Comparison of ENCODE assay signal across 20 mouse cellular contexts in genomic region chr11:63093601-63094000, GRCm38 (mm10). TPM values are rescaled to one million over a fixed set of nuclear protein-coding genes. Genes with fewer than 3 reads are reported as not detected.
"Had no signal": no experiment of that assay in that cellular context is flagged by ENCODE, and none has a peak within 500 bp of the region (broad histone marks: within the 10 kb centered on the region; RNA-seq: fewer than 3 reads in every experiment).

No protein-coding gene starts in this region.

- H3K4me1 ChIP-seq: hindbrain, embryonic 15.5 days; liver, embryonic 12.5 days; neural tube, embryonic 15.5 days; stomach, embryonic 15.5 days had no signal

- H3K4me2 ChIP-seq: hindbrain, embryonic 15.5 days; limb, embryonic 13.5 days; liver, embryonic 12.5 days; neural tube, embryonic 15.5 days; stomach, embryonic 15.5 days had no signal

- H3K4me3 ChIP-seq: hindbrain, embryonic 15.5 days; layer of hippocampus, adult 2 months; limb, embryonic 13.5 days; liver, embryonic 12.5 days; myocyte; neural tube, embryonic 15.5 days; stomach, embryonic 15.5 days had no signal

- DNase-seq: kidney, adult 11 months; kidney, postnatal 10 days; kidney, postnatal 4 days; left cerebral cortex, postnatal 4 days; midbrain, embryonic 14.5 days; right cerebral cortex, postnatal 14 days had no signal

- H3K27me3 ChIP-seq: hindbrain, embryonic 15.5 days; limb, embryonic 13.5 days; neural tube, embryonic 15.5 days; stomach, embryonic 15.5 days had no signal

- H3K9ac ChIP-seq: hindbrain, embryonic 15.5 days; limb, embryonic 13.5 days; liver, embryonic 12.5 days; neural tube, embryonic 15.5 days; stomach, embryonic 15.5 days had no signal

- H3K27ac ChIP-seq: hindbrain, embryonic 15.5 days; layer of hippocampus, adult 2 months; limb, embryonic 13.5 days; liver, embryonic 12.5 days; neural tube, embryonic 15.5 days; stomach, embryonic 15.5 days had no signal

- H3K9me3 ChIP-seq: hindbrain, embryonic 15.5 days; limb, embryonic 13.5 days; liver, embryonic 12.5 days; neural tube, embryonic 15.5 days; stomach, embryonic 15.5 days had no signal

- H3K36me3 ChIP-seq: hindbrain, embryonic 15.5 days; limb, embryonic 13.5 days; liver, embryonic 12.5 days; neural tube, embryonic 15.5 days; stomach, embryonic 15.5 days had no signal

- ATAC-seq: liver, embryonic 12.5 days had no signal

RNA-seq across cellular contexts. Expression of gene Tekt3, which starts 32.1 kb away (rescaled TPM):
- total RNA-seq: left cerebral cortex, adult 18-20 months; left cerebral cortex, postnatal 10 days; megakaryocyte progenitor cell, adult 5-6 weeks had no signal
- polyA plus RNA-seq: hindbrain, embryonic 15.5 days; kidney, embryonic 14.5 days; liver, embryonic 12.5 days; liver, embryonic 16.5 days; midbrain, embryonic 14.5 days; myocyte; neural tube, embryonic 11.5 days; neural tube, embryonic 15.5 days; spleen, adult 2 months; stomach, embryonic 15.5 days had no signal

RNA-seq across cellular contexts. Expression of gene Pmp22, which starts 35.2 kb away (rescaled TPM):
- total RNA-seq: megakaryocyte progenitor cell, adult 5-6 weeks had no signal
